Mouse (Mus musculus) megakaryocyte, embryonic 14.5 days (primary cell): ENCODE measurements at regions not wholly inside any gene's neighbourhood (a gene's known extent, or its start where the extent isn't known, plus 50 kb on each side); places are given as distances from the start of the nearest gene placed in this dataset.

Source experiments
- FLI1 ChIP-seq: IDR thresholded peaks from 2 replicates; pipeline ENCODE4 v1.6.1; 2012; ENCODE audit warnings: low read length, inconsistent platforms, mixed read lengths
- GATA1 ChIP-seq: IDR thresholded peaks from 3 replicates; pipeline ENCODE4 v1.6.1; 2012; ENCODE audit warnings: mixed read lengths, low read length, inconsistent platforms, borderline replicate concordance

GRCm38 (mm10) chr8:128148351-128148942 is 210.0 kb upstream of the Nrp1 start:
- TF ChIP-seq GATA1 (no peak), FLI1 (no peak)
